Mouse (Mus musculus): ENCODE data around the gene Aim2. TPM values are rescaled to one million over a fixed set of nuclear protein-coding genes. Genes with fewer than 3 reads are reported as not detected.
"Not testable (repeated sequence)": the region's sequence is repeated elsewhere in the genome, so short reads cannot be mapped to it uniquely, and the experiment has no call there.

Gene Aim2
- 3.9 and 5.3 TPM in 2 replicates for polyA plus RNA-seq (2015; fragmentation: Nextera tagmentation; extraction: Ambion mirVana)

- peak; percentile 78 for ATAC-seq
- H3K27me3 ChIP-seq (replicated peaks; ENCODE audit: control insufficient read depth, insufficient read depth, low read length): no peaks in the 10 kb centered on the region
- peak within 1 kb of the TSS; percentile 2; the same call in 1 of the 2 replicates for H3K4me3 ChIP-seq (ENCODE audit: low read length)
- no peaks in the 10 kb centered on the region for H3K9me3 ChIP-seq (ENCODE audit: control insufficient read depth, low read length)
- H3K4me2 ChIP-seq (ENCODE audit: low read depth, low read length): peak within 1 kb of the TSS; percentile 38
- H3K4me1 ChIP-seq (ENCODE audit: control insufficient read depth, insufficient read depth, low read length): no peaks in the 10 kb centered on the region
- H3K36me3 ChIP-seq (ENCODE audit: control insufficient read depth, insufficient read depth, low read length): no peaks in the 10 kb centered on the region
- no peak within 1 kb of the TSS for H3K9ac ChIP-seq (ENCODE audit: low read depth, low read length)
- H3K27ac ChIP-seq (ENCODE audit: low read length): no peak within 1 kb of the TSS
- 8% methylated on average over 10 of the region's 10 CpGs for WGBS
Observed at GRCm38 (mm10) chr1:173350372-173350957, at the start of gene Aim2. TSS of gene Aim2 (plus strand) at chr1:173350879.

GRCm38 (mm10) chr1:173302795-173303194 lies 47.9 kb upstream of the Aim2 start:
- H3K27ac ChIP-seq (ENCODE audit: low read length); H3K36me3 ChIP-seq (ENCODE audit: control insufficient read depth, insufficient read depth, low read length); H3K4me3 ChIP-seq (ENCODE audit: low read length); H3K27me3 ChIP-seq (replicated peaks; ENCODE audit: control insufficient read depth, insufficient read depth, low read length); H3K9ac ChIP-seq (ENCODE audit: low read depth, low read length); H3K9me3 ChIP-seq (ENCODE audit: control insufficient read depth, low read length); H3K4me1 ChIP-seq (ENCODE audit: control insufficient read depth, insufficient read depth, low read length); H3K4me2 ChIP-seq (ENCODE audit: low read depth, low read length): not testable (repeated sequence)
- 46% methylated on average over 3 of the region's 3 CpGs for WGBS
- ATAC-seq: peak; percentile 33; the same call in 1 of the 2 replicates

- not testable (repeated sequence) for H3K36me3 ChIP-seq (ENCODE audit: control insufficient read depth, insufficient read depth, low read length); H3K27me3 ChIP-seq (replicated peaks; ENCODE audit: control insufficient read depth, insufficient read depth, low read length); H3K4me3 ChIP-seq (ENCODE audit: low read length); H3K4me1 ChIP-seq (ENCODE audit: control insufficient read depth, insufficient read depth, low read length); H3K9ac ChIP-seq (ENCODE audit: low read depth, low read length); H3K4me2 ChIP-seq (ENCODE audit: low read depth, low read length); H3K27ac ChIP-seq (ENCODE audit: low read length); H3K9me3 ChIP-seq (ENCODE audit: control insufficient read depth, low read length); ATAC-seq
- WGBS: 81% methylated on average over 7 of the region's 7 CpGs
Observed at GRCm38 (mm10) chr1:173313535-173314050, 37.1 kb upstream of the Aim2 start.

- 69% methylated on average over 3 of the region's 3 CpGs for WGBS
- no peaks in the 10 kb centered on the region for H3K27me3 ChIP-seq (replicated peaks; ENCODE audit: control insufficient read depth, insufficient read depth, low read length)
- no peak overlapping the region for H3K4me2 ChIP-seq (ENCODE audit: low read depth, low read length)
- H3K9ac ChIP-seq (ENCODE audit: low read depth, low read length): no peak overlapping the region
- H3K4me1 ChIP-seq (ENCODE audit: control insufficient read depth, insufficient read depth, low read length): no peaks in the 10 kb centered on the region
- no peak for ATAC-seq
- H3K27ac ChIP-seq (ENCODE audit: low read length): no peak overlapping the region
- H3K36me3 ChIP-seq (ENCODE audit: control insufficient read depth, insufficient read depth, low read length): no peaks in the 10 kb centered on the region
- no peak overlapping the region for H3K4me3 ChIP-seq (ENCODE audit: low read length)
- no peaks in the 10 kb centered on the region for H3K9me3 ChIP-seq (ENCODE audit: control insufficient read depth, low read length)
Observed at GRCm38 (mm10) chr1:173315725-173316124, 35.0 kb upstream of the Aim2 start.

- Histone ChIP-seq H3K4me3 (ENCODE audit: low read length) (no peak overlapping the region), H3K36me3 (ENCODE audit: control insufficient read depth, insufficient read depth, low read length) (no peaks in the 10 kb centered on the region), H3K9me3 (ENCODE audit: control insufficient read depth, low read length) (no peaks in the 10 kb centered on the region), H3K9ac (ENCODE audit: low read depth, low read length) (no peak overlapping the region), H3K27me3 (replicated peaks; ENCODE audit: control insufficient read depth, insufficient read depth, low read length) (no peaks in the 10 kb centered on the region), H3K27ac (ENCODE audit: low read length) (no peak overlapping the region), H3K4me1 (ENCODE audit: control insufficient read depth, insufficient read depth, low read length) (no peaks in the 10 kb centered on the region), H3K4me2 (ENCODE audit: low read depth, low read length) (no peak overlapping the region)
- 88% methylated on average over 2 of the region's 2 CpGs for WGBS
- ATAC-seq: no peak
Observed at GRCm38 (mm10) chr1:173317925-173318477, 32.7 kb upstream of the Aim2 start.

- ATAC-seq: no peak
- H3K4me3 ChIP-seq (ENCODE audit: low read length): no peak overlapping the region
- no peak overlapping the region for H3K9ac ChIP-seq (ENCODE audit: low read depth, low read length)
- no peaks in the 10 kb centered on the region for H3K36me3 ChIP-seq (ENCODE audit: control insufficient read depth, insufficient read depth, low read length)
- 62% methylated on average over 8 of the region's 8 CpGs for WGBS
- H3K9me3 ChIP-seq (ENCODE audit: control insufficient read depth, low read length): no peaks in the 10 kb centered on the region
- H3K4me2 ChIP-seq (ENCODE audit: low read depth, low read length): no peak overlapping the region
- no peaks in the 10 kb centered on the region for H3K4me1 ChIP-seq (ENCODE audit: control insufficient read depth, insufficient read depth, low read length)
- no peaks in the 10 kb centered on the region for H3K27me3 ChIP-seq (replicated peaks; ENCODE audit: control insufficient read depth, insufficient read depth, low read length)
- H3K27ac ChIP-seq (ENCODE audit: low read length): no peak overlapping the region
Observed at GRCm38 (mm10) chr1:173321593-173322248, 29.0 kb upstream of the Aim2 start.

GRCm38 (mm10) chr1:173322249-173322627 lies 28.4 kb upstream of the Aim2 start:
- Histone ChIP-seq H3K9ac (ENCODE audit: low read depth, low read length) (no peak overlapping the region), H3K36me3 (ENCODE audit: control insufficient read depth, insufficient read depth, low read length) (no peaks in the 10 kb centered on the region), H3K4me3 (ENCODE audit: low read length) (no peak overlapping the region), H3K9me3 (ENCODE audit: control insufficient read depth, low read length) (no peaks in the 10 kb centered on the region), H3K27ac (ENCODE audit: low read length) (no peak overlapping the region), H3K4me2 (ENCODE audit: low read depth, low read length) (no peak overlapping the region), H3K27me3 (replicated peaks; ENCODE audit: control insufficient read depth, insufficient read depth, low read length) (no peaks in the 10 kb centered on the region), H3K4me1 (ENCODE audit: control insufficient read depth, insufficient read depth, low read length) (no peaks in the 10 kb centered on the region)
- ATAC-seq: no peak
- 64% methylated on average over 6 of the region's 6 CpGs for WGBS

- no peak for ATAC-seq
- WGBS: 35% methylated on average over 5 of the region's 5 CpGs
- Histone ChIP-seq H3K4me1 (ENCODE audit: control insufficient read depth, insufficient read depth, low read length) (no peaks in the 10 kb centered on the region), H3K9ac (ENCODE audit: low read depth, low read length) (no peak overlapping the region), H3K27ac (ENCODE audit: low read length) (no peak overlapping the region), H3K4me3 (ENCODE audit: low read length) (no peak overlapping the region), H3K4me2 (ENCODE audit: low read depth, low read length) (no peak overlapping the region), H3K27me3 (replicated peaks; ENCODE audit: control insufficient read depth, insufficient read depth, low read length) (no peaks in the 10 kb centered on the region), H3K36me3 (ENCODE audit: control insufficient read depth, insufficient read depth, low read length) (no peaks in the 10 kb centered on the region), H3K9me3 (ENCODE audit: control insufficient read depth, low read length) (no peaks in the 10 kb centered on the region)
Observed at GRCm38 (mm10) chr1:173323839-173324585, 26.7 kb upstream of the Aim2 start.

- ATAC-seq: no peak
- Histone ChIP-seq H3K27ac (ENCODE audit: low read length) (no peak overlapping the region), H3K36me3 (ENCODE audit: control insufficient read depth, insufficient read depth, low read length) (no peaks in the 10 kb centered on the region), H3K4me1 (ENCODE audit: control insufficient read depth, insufficient read depth, low read length) (no peaks in the 10 kb centered on the region), H3K4me2 (ENCODE audit: low read depth, low read length) (no peak overlapping the region), H3K4me3 (ENCODE audit: low read length) (no peak overlapping the region), H3K9ac (ENCODE audit: low read depth, low read length) (no peak overlapping the region), H3K9me3 (ENCODE audit: control insufficient read depth, low read length) (no peaks in the 10 kb centered on the region), H3K27me3 (replicated peaks; ENCODE audit: control insufficient read depth, insufficient read depth, low read length) (no peaks in the 10 kb centered on the region)
- whole genome bisulfite sequencing: 67% methylated on average over 4 of the region's 4 CpGs
Observed at GRCm38 (mm10) chr1:173324961-173325360, 25.7 kb upstream of the Aim2 start.

Measured in intestine, embryonic 16.5 days (tissue).